Mouse (Mus musculus): ENCODE measurements around the gene Slc6a12. TPM values are rescaled to one million over a fixed set of nuclear protein-coding genes. Genes with fewer than 3 reads are reported as not detected.

Slc6a12 gene
- not detected for total RNA-seq (2022)

DNA sequence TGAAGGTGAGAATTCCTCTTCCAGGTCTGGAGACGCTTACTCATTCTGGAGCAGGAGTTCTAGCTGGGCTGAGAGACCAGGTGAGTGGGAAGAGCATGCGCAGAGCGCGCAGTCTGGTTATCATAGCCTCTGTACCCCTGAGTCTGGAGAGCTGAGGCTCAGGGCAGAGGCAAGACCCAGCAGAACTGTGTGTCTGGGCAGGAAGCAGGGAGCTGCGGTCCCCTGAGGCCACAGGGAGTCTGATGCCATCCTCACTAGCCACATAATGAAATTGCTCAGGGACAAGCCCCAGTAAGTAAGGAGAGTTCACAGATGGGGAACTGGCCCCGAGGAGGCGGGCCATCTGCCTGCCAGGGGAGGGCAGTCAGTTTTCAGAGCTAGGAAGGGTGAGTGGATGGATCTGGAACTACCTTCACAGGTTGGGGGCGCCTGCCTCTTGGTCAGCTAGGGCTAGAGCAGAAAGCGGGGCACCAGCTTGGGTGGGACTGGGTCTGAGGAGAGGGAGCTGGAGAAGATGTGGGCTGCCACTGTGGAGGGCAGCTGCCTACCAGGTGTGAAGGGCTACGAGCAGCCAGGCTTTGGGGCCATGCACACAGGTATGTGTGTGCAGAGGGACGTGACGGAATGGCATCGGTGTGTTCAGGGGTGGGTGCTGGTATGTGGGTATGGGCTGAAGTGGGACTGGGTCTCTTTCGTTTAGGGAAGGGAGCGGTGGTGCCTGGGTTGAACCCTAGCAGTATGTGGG lies at the start of gene Slc6a12:
Gene Slc6a12, plus strand, starts transcription at position 51 of the 745 bp plus-strand sequence.
- no peak for DNase-seq (ENCODE audit: low spot score)

- no peak for DNase-seq (ENCODE audit: low spot score)
These were observed 43.6 kb upstream of the Slc6a12 start for GRCm38 (mm10) chr6:121299317-121299716.

DNA sequence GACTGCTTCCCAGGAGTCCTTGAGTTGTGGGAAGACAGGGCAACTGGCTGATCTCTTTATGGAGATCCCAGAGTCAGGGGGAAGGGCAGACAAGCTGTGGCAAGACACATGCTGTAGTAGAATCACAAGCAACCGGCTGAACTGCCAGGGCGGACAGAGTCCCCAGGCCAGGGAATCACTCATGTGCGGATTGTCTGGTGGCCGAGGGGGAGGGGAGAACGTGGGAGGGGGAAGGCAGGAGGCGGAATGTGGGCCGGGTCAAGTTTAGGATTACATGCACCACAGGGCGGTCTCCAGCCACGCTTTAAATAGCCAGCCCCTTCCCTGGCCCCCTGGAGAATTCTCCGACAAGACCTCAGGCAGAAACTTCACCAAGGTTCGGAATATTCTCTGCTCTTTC lies 42.9 kb upstream of the Slc6a12 start, which contains the start of gene Slc6a13:
Gene Slc6a13, plus strand, starts transcription at position 274 of the 400 bp plus-strand sequence.
- no peak for DNase-seq (ENCODE audit: low spot score)

GRCm38 (mm10) chr6:121300504-121300903 lies 42.4 kb upstream of the Slc6a12 start:
- no peak for DNase-seq (ENCODE audit: low spot score)

- DNase-seq (ENCODE audit: low spot score): no peak
These were observed 39.2 kb upstream of the Slc6a12 start for GRCm38 (mm10) chr6:121303466-121304220.

DNA sequence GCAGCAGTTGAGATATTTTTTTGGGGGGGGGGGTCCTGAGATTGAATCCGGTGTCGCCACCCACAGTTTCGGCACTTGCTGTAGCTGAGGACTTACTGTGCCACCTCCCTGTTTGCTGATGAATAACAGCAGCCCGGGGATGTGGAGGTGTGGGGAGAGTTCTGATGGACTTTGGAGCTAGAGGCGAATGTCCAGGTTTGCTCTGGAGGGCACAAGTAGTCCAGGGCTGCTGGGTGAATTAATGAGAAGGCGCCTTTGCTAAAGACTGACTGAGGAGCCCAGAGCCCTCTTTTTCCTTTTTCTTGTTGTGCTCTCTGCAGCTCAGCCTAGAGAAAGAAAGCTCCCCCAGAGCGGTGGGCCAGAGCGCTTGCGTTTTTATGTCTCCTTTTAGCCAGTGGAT lies 38.2 kb upstream of the Slc6a12 start:
- no peak for DNase-seq (ENCODE audit: low spot score)

GRCm38 (mm10) chr6:121305571-121305970 lies 37.3 kb upstream of the Slc6a12 start:
- no peak for DNase-seq (ENCODE audit: low spot score)

- no peak for DNase-seq (ENCODE audit: low spot score)
These were observed 31.9 kb upstream of the Slc6a12 start for GRCm38 (mm10) chr6:121310984-121311383.

GRCm38 (mm10) chr6:121319099-121319498 lies 23.8 kb upstream of the Slc6a12 start:
- DNase-seq (ENCODE audit: low spot score): no peak

- DNase-seq (ENCODE audit: low spot score): no peak
These were observed 20.3 kb upstream of the Slc6a12 start for GRCm38 (mm10) chr6:121322381-121323110.

DNA sequence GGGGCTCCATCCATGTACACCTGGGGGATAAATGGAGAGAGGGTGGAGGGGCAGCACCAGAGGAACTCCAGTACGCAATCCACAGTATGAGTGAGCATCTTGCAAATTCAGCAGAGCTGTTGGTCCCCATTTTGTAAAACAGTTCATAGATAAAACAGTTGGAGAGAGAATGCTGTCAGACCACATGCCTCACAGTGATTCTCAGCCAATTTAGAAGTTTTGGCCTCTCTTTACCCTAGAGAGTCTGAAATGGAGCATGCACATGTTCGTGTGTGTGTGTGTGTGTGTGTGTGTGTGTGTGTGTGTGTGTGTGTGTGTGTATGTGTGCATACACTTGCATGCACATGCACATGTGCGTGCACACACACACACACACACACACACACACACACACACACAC lies 17.6 kb upstream of the Slc6a12 start:
- no peak for DNase-seq (ENCODE audit: low spot score)

- DNase-seq (ENCODE audit: low spot score): no peak
These were observed 17.1 kb upstream of the Slc6a12 start for GRCm38 (mm10) chr6:121325740-121326139.

- DNase-seq (ENCODE audit: low spot score): no peak
These were observed 16.3 kb upstream of the Slc6a12 start for GRCm38 (mm10) chr6:121326486-121327069.

GRCm38 (mm10) chr6:121328417-121328884 lies 14.4 kb upstream of the Slc6a12 start:
- DNase-seq (ENCODE audit: low spot score): no peak

GRCm38 (mm10) chr6:121329848-121330508 lies 12.9 kb upstream of the Slc6a12 start:
- no peak for DNase-seq (ENCODE audit: low spot score)

- DNase-seq (ENCODE audit: low spot score): no peak
These were observed 7.0 kb upstream of the Slc6a12 start for GRCm38 (mm10) chr6:121335841-121336240.

DNA sequence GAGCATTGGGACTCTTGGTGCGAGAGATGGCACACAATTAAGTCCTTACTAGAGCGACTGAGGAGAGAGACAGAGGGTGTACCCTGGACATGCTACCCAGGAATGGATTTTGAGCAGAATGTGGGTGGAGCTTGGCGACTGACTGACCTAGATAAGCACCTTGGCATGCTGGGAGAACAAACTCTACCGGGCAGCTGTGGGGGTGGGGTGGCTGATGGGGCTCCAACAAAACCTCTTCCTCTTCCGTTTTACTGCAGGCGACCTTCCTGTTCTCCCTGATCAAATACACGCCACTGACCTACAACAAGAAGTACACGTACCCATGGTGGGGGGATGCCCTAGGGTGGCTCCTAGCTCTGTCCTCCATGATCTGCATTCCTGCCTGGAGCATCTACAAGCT lies 6.3 kb upstream of the Slc6a12 start:
- no peak for DNase-seq (ENCODE audit: low spot score)

GRCm38 (mm10) chr6:121337229-121337628 lies 5.6 kb upstream of the Slc6a12 start:
- no peak for DNase-seq (ENCODE audit: low spot score)

- peak; percentile 75 for DNase-seq (ENCODE audit: low spot score)
These were observed 4.9 kb upstream of the Slc6a12 start for GRCm38 (mm10) chr6:121337770-121338518.

DNA sequence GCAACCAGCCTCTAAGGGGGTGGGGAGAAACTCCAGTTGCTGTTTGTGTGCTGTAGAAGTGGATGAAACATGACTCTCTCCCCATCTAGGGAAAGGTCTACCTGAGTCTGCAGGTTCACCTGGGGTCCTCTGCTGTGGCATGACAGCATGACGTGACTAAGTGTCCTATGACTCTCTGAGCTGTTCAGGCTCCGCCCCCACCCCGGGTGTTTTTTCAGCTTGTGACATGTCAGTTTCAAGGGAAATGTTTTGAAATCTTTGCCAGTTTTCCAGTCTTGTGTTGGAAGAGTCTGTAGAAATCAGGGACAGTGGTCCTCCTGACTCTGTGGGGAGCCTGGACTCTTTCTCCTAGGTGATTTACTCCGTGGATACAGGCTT lies 4.4 kb upstream of the Slc6a12 start:
- DNase-seq (ENCODE audit: low spot score): no peak

GRCm38 (mm10) chr6:121341650-121342049 lies 1.2 kb upstream of the Slc6a12 start:
- no peak for DNase-seq (ENCODE audit: low spot score)

All from heart, adult 8-10 months (tissue).